Mouse (Mus musculus) ovary, postnatal 14 days (tissue): ENCODE measurements around the gene Slc5a11.

Experiments used
- DNase-seq: peaks from one replicate; pipeline ENCODE4 v3.0.0; 2022; ENCODE audit warnings: low spot score

The Slc5a11 gene

DNA sequence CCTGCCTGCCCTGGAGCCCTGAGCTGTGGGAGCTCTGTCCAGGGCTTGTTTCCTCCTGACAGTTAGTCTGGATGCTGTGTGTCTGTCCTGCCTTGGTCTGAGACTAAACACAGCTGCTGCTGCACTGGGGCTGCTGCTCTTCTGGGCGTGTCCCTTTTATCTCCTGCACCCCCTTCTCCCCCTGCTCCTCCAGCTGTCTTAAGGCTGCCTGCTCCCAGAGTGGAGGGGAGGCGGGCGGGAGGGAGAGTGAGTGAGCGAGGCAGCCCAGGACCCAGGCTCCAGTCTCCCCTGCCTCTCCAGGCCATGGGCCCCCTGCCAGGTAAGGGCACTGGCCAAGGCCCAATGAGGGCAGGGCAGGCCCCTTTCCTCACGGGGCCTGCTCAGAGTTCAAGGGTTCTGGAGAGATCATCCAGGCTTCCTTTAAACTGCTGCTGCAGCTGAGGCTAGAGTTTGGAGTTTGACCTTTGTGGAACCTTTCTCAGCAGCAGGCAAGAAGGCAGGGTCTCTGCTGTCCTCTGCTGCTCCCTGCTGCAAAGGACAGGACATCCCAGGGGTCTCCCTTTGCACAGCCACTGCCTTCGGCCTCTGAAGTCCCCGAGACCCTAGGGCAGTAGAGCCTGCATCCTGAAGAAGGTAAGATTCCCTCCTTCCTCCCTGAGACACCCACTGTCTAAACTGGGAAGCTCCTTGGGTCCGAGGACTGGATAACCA, at the start of gene Slc5a11:
Gene Slc5a11, plus strand, starts transcription at position 416 of the 711 bp plus-strand sequence.
- DNase-seq, result no peak

- DNase-seq, result no peak
Measured at GRCm38 (mm10) chr7:123167436-123167835, 47.1 kb upstream of the Slc5a11 start.

- no peak for DNase-seq
Measured at GRCm38 (mm10) chr7:123169618-123170017, 45.0 kb upstream of the Slc5a11 start.

DNA sequence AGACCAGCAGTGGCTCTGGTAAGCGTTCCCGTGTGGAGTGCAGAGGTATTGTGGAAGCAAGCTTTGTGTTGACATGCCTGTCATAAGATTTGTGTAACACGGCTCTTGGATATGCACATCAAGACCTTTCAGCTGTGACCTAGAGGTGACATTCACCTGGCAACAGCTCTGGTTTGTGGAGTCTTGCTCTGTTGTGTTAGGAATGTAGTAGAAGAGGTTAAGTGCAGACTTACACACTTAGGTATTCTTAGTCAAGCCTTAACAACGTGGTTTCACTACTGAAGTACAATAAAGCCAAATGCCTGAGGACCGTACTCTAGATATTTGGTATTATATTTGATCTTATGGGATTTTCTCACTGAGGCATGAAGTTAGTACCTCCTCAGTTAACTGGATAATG, 42.5 kb upstream of the Slc5a11 start:
- no peak for DNase-seq

GRCm38 (mm10) chr7:123177215-123177614, 37.4 kb upstream of the Slc5a11 start:
- no peak for DNase-seq

GRCm38 (mm10) chr7:123181787-123182701, 32.5 kb upstream of the Slc5a11 start:
- no peak for DNase-seq

GRCm38 (mm10) chr7:123184891-123185290, 29.7 kb upstream of the Slc5a11 start:
- DNase-seq, result no peak

DNA sequence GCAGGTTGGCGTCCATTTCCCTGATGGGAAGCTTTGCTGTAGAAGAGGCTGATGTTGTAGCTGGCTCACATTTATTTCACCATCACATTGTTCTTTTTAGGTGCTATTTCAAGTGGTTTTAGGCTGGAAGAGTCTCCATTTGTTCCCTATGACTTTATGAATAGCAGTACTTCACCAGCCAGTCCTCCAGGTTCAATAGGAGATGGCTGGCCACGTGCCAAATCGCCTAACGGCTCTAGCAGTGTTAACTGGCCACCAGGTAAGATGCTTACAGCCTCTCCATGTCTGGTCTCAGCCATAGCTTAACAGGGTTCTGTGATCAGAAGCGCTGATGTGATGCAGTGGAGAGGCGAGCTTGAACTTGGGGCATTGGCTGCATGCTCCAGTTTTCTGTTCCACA, 28.1 kb upstream of the Slc5a11 start:
- no peak for DNase-seq

GRCm38 (mm10) chr7:123187246-123187645, 27.3 kb upstream of the Slc5a11 start:
- DNase-seq, result no peak

DNA sequence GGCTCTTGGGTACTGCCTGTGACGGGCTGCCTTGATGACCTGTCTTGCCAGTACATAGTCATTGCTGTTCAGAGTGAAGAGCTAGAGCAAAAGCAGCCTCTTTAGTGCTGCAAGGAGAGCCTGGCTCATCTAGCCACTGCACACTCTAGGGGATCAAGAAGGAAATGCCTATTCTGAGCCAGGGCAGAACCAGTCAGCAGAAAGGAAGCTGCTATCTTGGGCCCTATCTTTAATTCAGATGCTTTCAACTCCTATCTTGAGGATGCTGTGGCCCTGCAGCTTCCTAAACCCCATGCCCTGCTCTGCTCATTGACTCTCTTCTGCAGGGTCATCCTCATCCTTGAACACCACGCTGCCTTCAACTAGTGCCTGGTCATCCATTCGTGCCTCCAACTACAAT, 26.1 kb upstream of the Slc5a11 start:
- no peak for DNase-seq

DNA sequence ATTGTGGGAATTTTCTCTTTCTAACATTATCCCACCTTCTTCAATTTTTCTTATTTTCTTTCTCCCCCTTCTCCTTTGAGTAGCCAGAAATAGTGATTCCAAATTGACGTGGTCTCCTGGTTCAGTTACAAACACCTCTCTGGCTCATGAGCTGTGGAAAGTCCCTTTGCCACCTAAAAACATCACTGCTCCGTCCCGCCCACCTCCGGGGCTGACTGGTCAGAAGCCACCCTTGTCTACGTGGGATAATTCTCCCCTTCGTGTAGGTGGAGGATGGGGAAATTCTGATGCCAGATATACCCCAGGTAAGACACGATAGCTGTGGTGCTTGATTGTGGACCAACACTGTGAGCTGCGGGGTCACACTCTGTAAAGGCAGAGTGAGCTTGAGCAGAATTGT, 24.8 kb upstream of the Slc5a11 start:
- DNase-seq, result no peak

DNA sequence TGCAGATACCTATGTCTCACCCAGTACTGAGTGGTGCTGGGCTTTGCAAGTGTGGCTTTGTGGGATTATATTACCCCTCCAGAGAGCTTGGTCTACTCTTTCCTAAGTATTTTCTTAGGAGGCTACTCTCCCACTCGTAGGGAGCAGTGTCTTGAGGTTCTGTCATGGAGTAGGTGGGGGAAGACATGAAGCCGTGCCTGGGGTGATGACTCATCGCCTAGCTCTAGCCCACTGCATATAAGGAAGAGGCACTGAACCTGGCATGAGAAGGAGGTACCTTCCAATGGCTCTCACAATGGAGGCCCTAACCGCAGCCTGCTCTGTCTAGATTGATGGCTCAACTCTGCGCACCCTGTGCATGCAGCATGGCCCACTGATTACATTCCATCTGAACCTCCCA, 22.8 kb upstream of the Slc5a11 start:
- no peak for DNase-seq

GRCm38 (mm10) chr7:123193201-123193600, 21.4 kb upstream of the Slc5a11 start:
- DNase-seq, result no peak

GRCm38 (mm10) chr7:123194696-123195095, 19.9 kb upstream of the Slc5a11 start:
- DNase-seq, result no peak

DNA sequence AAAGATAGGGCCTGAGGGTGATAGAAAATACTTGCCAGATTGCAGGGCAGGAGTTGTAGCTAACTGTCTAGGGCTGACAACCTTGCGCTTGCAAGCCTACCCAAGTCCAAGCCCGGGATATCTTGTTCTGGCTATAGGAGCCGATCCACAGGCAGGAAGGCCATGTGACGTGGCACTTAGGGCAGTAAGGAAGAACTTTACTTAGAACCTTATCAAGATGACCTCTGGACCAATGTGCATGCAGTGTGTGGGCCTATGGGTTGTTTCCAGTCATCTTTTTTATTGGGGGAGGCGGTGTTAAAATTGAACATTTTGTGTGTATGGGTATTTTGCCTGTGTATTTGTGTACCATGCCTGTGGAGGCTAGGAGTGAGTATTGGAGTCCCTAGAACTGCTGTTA, 18.1 kb upstream of the Slc5a11 start:
- no peak for DNase-seq

GRCm38 (mm10) chr7:123198695-123199094, 15.9 kb upstream of the Slc5a11 start:
- DNase-seq, result no peak

GRCm38 (mm10) chr7:123199151-123199550, 15.4 kb upstream of the Slc5a11 start:
- no peak for DNase-seq

DNA sequence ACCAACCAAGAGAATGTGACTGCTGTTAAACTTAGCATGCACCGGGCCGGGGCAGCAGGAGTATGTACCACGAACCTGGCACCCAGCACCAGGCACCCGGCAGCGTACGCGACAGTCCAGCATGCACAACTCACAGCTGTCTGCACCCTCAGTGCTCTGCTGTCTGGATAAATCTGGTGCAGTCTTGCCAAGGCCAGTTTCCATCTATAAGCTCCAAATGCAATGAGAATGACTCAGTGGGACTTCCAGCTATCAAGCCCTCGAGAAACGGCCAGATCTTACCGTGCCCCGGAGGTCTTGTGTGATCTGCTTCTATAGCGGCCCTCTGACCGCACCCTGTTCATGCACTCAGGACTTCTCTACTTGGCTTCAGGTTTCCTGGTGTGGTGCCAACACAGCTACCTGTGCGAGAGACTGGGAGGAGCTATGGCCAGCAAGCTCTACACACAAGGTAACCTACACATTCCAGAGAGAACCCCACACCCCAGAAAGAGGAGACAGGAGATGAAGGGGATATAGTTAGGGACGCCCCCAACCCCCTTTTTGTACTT, 14.8 kb upstream of the Slc5a11 start:
- DNase-seq, result no peak

DNA sequence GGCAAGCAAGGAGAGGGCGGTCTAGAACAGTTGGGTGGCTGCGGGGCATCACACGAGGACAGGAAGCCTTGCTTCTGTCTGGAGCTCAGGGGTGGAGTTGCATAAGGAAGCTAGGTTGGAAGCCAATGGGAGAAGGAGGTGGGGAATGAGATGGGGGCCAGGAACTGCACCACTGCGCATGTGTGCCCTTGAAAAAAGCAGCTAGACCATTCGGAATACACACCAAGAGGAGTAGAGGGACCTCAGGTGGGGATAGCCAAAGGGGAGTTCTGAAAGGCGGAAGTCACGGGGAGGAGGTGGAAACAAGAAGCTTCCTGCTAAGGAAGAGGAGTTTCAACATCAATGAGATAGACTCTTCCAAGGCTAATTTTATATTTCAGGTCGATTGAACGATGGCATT, 13.9 kb upstream of the Slc5a11 start:
- DNase-seq, result no peak

GRCm38 (mm10) chr7:123205261-123205660, 9.3 kb upstream of the Slc5a11 start:
- DNase-seq, result no peak

GRCm38 (mm10) chr7:123207561-123207960, 7.0 kb upstream of the Slc5a11 start:
- DNase-seq, result no peak

- no peak for DNase-seq
Measured at GRCm38 (mm10) chr7:123209864-123210263, 4.7 kb upstream of the Slc5a11 start.

DNA sequence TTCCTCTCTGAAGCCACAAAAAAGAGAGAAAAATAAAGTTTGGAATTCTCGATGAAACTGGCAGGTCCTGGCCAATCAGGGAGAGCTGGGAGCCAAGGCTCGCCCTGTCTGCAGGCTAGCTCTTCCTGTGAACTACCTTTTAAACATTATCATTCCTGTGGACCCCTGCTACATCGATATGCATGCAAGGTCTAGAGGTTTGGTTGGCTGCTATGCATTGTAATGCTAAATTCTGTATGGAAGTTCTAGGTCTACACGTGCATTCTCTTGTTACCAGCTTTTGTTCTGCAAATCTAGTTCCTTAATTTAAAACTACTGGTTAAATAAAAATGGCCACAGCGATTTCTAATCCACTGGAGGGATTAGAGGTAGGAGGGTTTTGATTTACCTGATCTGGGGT, 3.1 kb upstream of the Slc5a11 start:
- no peak for DNase-seq
